ENCODE assay signal across 8 mouse cellular contexts in the genomic region with DNA sequence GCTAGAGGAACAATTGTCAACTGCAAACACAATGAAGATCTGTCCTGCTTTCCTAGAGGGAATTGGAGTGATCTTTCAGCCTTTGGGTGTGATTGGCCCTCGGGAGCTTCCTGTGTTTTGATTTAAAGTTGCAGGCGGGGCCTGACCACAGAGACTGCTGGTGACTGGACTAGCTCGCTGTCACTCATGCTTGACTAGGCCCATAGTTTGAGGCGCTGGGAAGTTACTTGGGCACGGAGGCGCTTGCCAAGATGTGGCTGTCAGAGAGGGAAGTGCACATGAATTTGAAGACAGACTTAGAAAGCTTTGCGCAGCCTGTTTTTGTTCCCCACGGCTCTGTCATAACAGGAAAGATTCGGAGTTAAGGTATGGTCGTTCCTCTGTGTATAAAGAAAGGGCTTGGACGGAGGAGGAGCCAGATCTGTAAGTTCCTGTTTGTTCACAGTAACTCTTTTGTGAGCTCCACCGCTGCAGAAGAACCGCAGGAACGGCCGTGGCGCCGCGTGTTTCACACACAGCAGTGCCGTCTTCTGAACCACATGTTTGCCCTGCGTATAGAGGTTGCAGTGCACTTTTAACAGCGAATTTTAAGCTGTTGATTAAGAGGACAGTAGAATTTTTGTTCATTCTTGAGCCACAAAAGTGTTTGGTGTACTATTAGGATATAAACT. TPM values are rescaled to one million over a fixed set of nuclear protein-coding genes. Genes with fewer than 3 reads are reported as not detected.
DNase-seq lines count a peak whose midpoint lies in the region; ATAC-seq and TF ChIP-seq lines count a peak whose summit lies in the region.

No protein-coding gene starts in this region.

- no peaks in the 10 kb centered on the region for H3K9me3 ChIP-seq in hindbrain, postnatal 0 days (ENCODE audit: low read length)

- no peaks in the 10 kb centered on the region for H3K27me3 ChIP-seq in hindbrain, postnatal 0 days (ENCODE audit: insufficient read depth, low read length)

- peak overlapping the region; percentile 42 for H3K4me3 ChIP-seq in hindbrain, postnatal 0 days (ENCODE audit: low read length)
- H3K4me3 ChIP-seq in left cerebral cortex, adult 2 months: peak overlapping the region; percentile 50

- H3K4me2 ChIP-seq in hindbrain, postnatal 0 days (ENCODE audit: low read depth, low read length): peak overlapping the region; percentile 60

- H3K9ac ChIP-seq in hindbrain, postnatal 0 days (replicated peaks; ENCODE audit: low read length): peak overlapping the region; percentile 38; the same call in 1 of the 2 replicates

- TF ChIP-seq CTCF in hindbrain, postnatal 0 days (IDR thresholded peaks at IDR 0.05; ENCODE audit: low read depth): peak; percentile 48; the same call in 1 of the 2 replicates
- TF ChIP-seq CTCF in left cerebral cortex, adult 2 months (IDR thresholded peaks at IDR 0.05): peak; percentile 14

- DNase-seq in WW6 (ENCODE audit: low read depth, low spot score): peak; percentile 82
- DNase-seq in cerebellum, postnatal 4 days (ENCODE audit: low spot score in 2 of 2): peak; percentile 76 to 95
- peak; percentile 98 for DNase-seq in gastrocnemius, adult 18-20 months (ENCODE audit: low spot score)
- DNase-seq in hindbrain, postnatal 0 days (ENCODE audit: low spot score): peak; percentile 95
- DNase-seq in left cerebral cortex, adult 2 months (ENCODE audit: extremely low spot score in 1 of 2, low spot score in 2 of 2): peak; percentile 92 to 94
- peak; percentile 98 to 99 for DNase-seq in right cerebral cortex, adult 2 months (ENCODE audit: low spot score in 2 of 2)
- peak; percentile 96 for DNase-seq in urinary bladder, postnatal 14 days (ENCODE audit: low spot score)

- no peaks in the 10 kb centered on the region for H3K4me1 ChIP-seq in hindbrain, postnatal 0 days (ENCODE audit: insufficient read depth, low read length)

- peaks cover 8% of the 10 kb centered on the region; the same call in 1 of the 2 replicates for H3K36me3 ChIP-seq in hindbrain, postnatal 0 days (ENCODE audit: insufficient read depth, low read length)

- ATAC-seq in hindbrain, postnatal 0 days: peak; percentile 99
- ATAC-seq in megakaryocyte, adult 5-6 weeks (ENCODE audit: poor library complexity, severe bottlenecking): peak; percentile 99

- WGBS in hindbrain, postnatal 0 days: under 1% methylated on average over 21 of the region's 21 CpGs

- no peak overlapping the region; the same call in 1 of the 2 replicates for H3K27ac ChIP-seq in hindbrain, postnatal 0 days
- peak overlapping the region; percentile 45 for H3K27ac ChIP-seq in left cerebral cortex, adult 2 months

- intact Hi-C loops in left cerebral cortex, adult 2 months (cut with DNase I): no loop called here

RNA-seq across cellular contexts. Expression of a gene that starts 22.8 kb away (rescaled TPM):
- 1 to 10 TPM; 4.3 to 5.4 TPM for total RNA-seq in gastrocnemius, adult 18-20 months (2021)
- 6.5 and 10.5 TPM in 2 replicates for total RNA-seq in hindbrain, postnatal 0 days (2014; rRNA removed)
- 9.0 and 10.7 TPM in 2 replicates for polyA plus RNA-seq in hindbrain, postnatal 0 days (2015; fragmentation: Nextera tagmentation; extraction: Ambion mirVana)
- 1 to 10 TPM; 9.0 to 9.6 TPM for total RNA-seq in left cerebral cortex, adult 2 months (2021)
- total RNA-seq in megakaryocyte, adult 5-6 weeks (2015): 101 and 115 TPM in 2 replicates
- total RNA-seq in megakaryocyte, adult 5-6 weeks (2017): 131 and 137 TPM in 2 replicates

RNA-seq across cellular contexts. Expression of a gene that starts 30.8 kb away (rescaled TPM):
- total RNA-seq in gastrocnemius, adult 18-20 months (2021): not detected
- 0.29 TPM in 1 of 2 replicates, not detected in the other for total RNA-seq in hindbrain, postnatal 0 days (2014; rRNA removed)
- 0.30 and 0.48 TPM in 2 replicates for polyA plus RNA-seq in hindbrain, postnatal 0 days (2015; fragmentation: Nextera tagmentation; extraction: Ambion mirVana)
- under 1 TPM in 1 of 2 experiments, not detected in 1; 0.21 TPM for total RNA-seq in left cerebral cortex, adult 2 months (2021)
- 1.3 and 1.4 TPM in 2 replicates for total RNA-seq in megakaryocyte, adult 5-6 weeks (2015)
- total RNA-seq in megakaryocyte, adult 5-6 weeks (2017): 1.4 and 1.7 TPM in 2 replicates
